Mouse (Mus musculus): Measurements from ENCODE around the gene Ccdc69.

DNA sequence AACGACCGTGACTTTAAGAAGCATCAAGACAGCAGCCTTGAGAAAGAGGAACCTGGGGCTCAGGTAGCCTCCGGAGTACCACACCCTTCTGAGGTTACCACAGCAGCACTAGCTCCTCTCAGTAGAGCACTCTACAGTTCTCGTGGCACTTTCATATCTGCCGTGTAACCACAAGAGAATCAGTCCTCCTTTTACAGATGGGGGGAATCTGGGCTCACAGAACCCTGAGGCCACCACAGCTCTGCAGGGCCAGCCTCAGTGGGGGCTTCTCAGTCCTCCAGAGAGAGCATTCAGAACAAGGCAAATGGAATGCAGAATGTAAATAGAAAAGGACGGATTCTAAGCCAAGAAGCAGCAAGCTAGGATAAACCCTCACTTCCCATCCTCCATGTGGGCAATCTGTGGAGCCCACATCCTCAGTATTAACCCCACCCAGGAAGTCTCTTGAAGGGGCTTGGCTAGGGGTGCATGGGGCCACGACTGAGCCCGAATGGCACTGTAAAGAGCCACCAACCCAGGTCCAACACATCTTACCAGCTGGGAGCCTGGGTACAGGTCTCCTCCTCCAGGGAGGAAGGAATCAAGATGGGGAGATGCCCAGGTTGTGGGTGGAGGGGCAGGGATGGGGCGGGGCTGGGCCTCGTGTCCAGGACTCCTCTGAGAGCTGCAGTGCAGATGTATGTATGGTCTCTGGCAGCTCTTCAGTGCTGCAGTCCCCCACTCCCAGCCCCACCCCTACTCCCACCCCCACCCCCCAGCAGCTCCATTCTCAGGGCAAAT, 46.5 kb downstream of the Ccdc69 start:
- TF ChIP-seq CTCF (IDR thresholded peaks at IDR 0.05; ENCODE audit: borderline replicate concordance, insufficient read depth, low read length) (no peak), POLR2A (IDR thresholded peaks at IDR 0.05; ENCODE audit: low read depth, low read length) (peak; percentile 24; the same call in 1 of the 2 replicates)

Data from embryonic fibroblast, embryonic 13.5 days (primary cell).